28 mouse cellular contexts compared by ENCODE assay signal in the genomic region with DNA sequence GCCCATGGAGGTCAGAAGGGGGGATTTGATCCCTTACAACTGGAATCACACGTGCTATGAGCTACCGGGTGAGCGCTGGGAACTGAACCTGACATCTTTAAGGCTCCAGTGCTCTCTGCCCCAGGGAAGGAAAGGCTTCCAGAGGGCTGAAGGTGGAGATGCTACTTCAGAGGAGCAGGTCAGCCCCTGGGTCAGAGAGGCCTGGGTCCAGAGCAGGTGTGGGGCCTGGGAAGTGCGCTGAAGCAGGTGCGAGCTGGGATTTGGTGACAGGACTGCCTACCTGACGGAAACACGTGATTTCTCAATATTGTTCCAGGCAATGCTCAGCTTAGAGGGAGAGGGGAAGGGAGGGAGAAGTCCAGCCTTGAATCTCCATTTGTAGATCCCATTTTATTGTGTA. TPM values are rescaled to one million over a fixed set of nuclear protein-coding genes. Genes with fewer than 3 reads are reported as not detected.
DNase-seq lines count a peak whose midpoint lies in the region; ATAC-seq and TF ChIP-seq lines count a peak whose summit lies in the region.
"Had no signal": no experiment of that assay in that cellular context is flagged by ENCODE, and none has a peak within 500 bp of the region (broad histone marks: within the 10 kb centered on the region; RNA-seq: fewer than 3 reads in every experiment).

No protein-coding gene starts in this region.

- H3K27me3 ChIP-seq in heart, adult 2 months (ENCODE audit: control insufficient read depth, insufficient read depth, low read length) = no peaks in the 10 kb centered on the region
- H3K27me3 ChIP-seq in kidney, adult 2 months (replicated peaks; ENCODE audit: control insufficient read depth, insufficient read depth, low read length) = no peaks in the 10 kb centered on the region
- no peaks in the 10 kb centered on the region for H3K27me3 ChIP-seq in liver, embryonic 15.5 days
- H3K27me3 ChIP-seq in intestine, embryonic 15.5 days (replicated peaks) = no peaks in the 10 kb centered on the region
- no peaks in the 10 kb centered on the region for H3K27me3 ChIP-seq in midbrain, embryonic 16.5 days (ENCODE audit: control insufficient read depth, insufficient read depth, low read depth, low read length)
- H3K27me3 ChIP-seq: embryonic facial prominence, embryonic 12.5 days; forebrain, embryonic 13.5 days; limb, embryonic 12.5 days; stomach, embryonic 15.5 days had no signal

- H3K4me3 ChIP-seq in heart, adult 2 months = no peak overlapping the region
- H3K4me3 ChIP-seq in kidney, adult 2 months (ENCODE audit: insufficient read depth, low read depth, low read length) = no peak overlapping the region
- no peak overlapping the region for H3K4me3 ChIP-seq in brown adipose tissue, adult 24 weeks (ENCODE audit: insufficient read depth, low read depth, low read length)
- H3K4me3 ChIP-seq in liver, embryonic 15.5 days (replicated peaks) = peak overlapping the region; percentile 68
- H3K4me3 ChIP-seq in intestine, embryonic 15.5 days (replicated peaks) = no peak overlapping the region
- no peak overlapping the region for H3K4me3 ChIP-seq in midbrain, embryonic 16.5 days (ENCODE audit: low read depth, low read length)
- H3K4me3 ChIP-seq: embryonic facial prominence, embryonic 12.5 days; forebrain, embryonic 13.5 days; limb, embryonic 12.5 days; stomach, embryonic 15.5 days had no signal

- peak overlapping the region; percentile 79 for H3K4me2 ChIP-seq in liver, embryonic 15.5 days
- H3K4me2 ChIP-seq in intestine, embryonic 15.5 days (replicated peaks) = no peak overlapping the region
- no peak overlapping the region for H3K4me2 ChIP-seq in midbrain, embryonic 16.5 days (ENCODE audit: low read length)
- H3K4me2 ChIP-seq: embryonic facial prominence, embryonic 12.5 days; forebrain, embryonic 13.5 days; limb, embryonic 12.5 days; midbrain, embryonic 11.5 days; stomach, embryonic 15.5 days had no signal

- H3K79me2 ChIP-seq in heart, adult 2 months (replicated peaks; ENCODE audit: control insufficient read depth, insufficient read depth, low read length) = no peaks in the 10 kb centered on the region

- peak overlapping the region; percentile 96 for H3K27ac ChIP-seq in heart, adult 2 months
- H3K27ac ChIP-seq in kidney, adult 2 months (ENCODE audit: insufficient read depth, low read depth, low read length) = peak overlapping the region; percentile 86
- H3K27ac ChIP-seq in brown adipose tissue, adult 24 weeks (replicated peaks; ENCODE audit: low read depth, low read length) = peak overlapping the region; percentile 47
- H3K27ac ChIP-seq in liver, embryonic 15.5 days (replicated peaks) = peak overlapping the region; percentile 100
- H3K27ac ChIP-seq in intestine, embryonic 15.5 days = no peak overlapping the region
- no peak overlapping the region for H3K27ac ChIP-seq in midbrain, embryonic 16.5 days (ENCODE audit: low read length)
- H3K27ac ChIP-seq: embryonic facial prominence, embryonic 12.5 days; forebrain, embryonic 13.5 days; limb, embryonic 12.5 days had no signal

- no peaks in the 10 kb centered on the region for H3K9me3 ChIP-seq in liver, embryonic 15.5 days (replicated peaks)
- no peaks in the 10 kb centered on the region for H3K9me3 ChIP-seq in intestine, embryonic 15.5 days
- H3K9me3 ChIP-seq in midbrain, embryonic 16.5 days (replicated peaks; ENCODE audit: control insufficient read depth, low read length, poor library complexity, severe bottlenecking) = no peaks in the 10 kb centered on the region
- H3K9me3 ChIP-seq: embryonic facial prominence, embryonic 12.5 days; forebrain, embryonic 13.5 days; limb, embryonic 12.5 days; stomach, embryonic 15.5 days had no signal

- no peak for TF ChIP-seq CTCF in heart, adult 2 months (IDR thresholded peaks at IDR 0.05)
- TF ChIP-seq CTCF in kidney, adult 2 months (conservative IDR thresholded peaks at IDR 0.05; ENCODE audit: insufficient read depth, insufficient read length, low read depth, low read length) = no peak

- 94% methylated on average over 7 of the region's 7 CpGs for WGBS in heart, adult 2 months
- WGBS in kidney, adult 2 months = 67% methylated on average over 7 of the region's 7 CpGs
- 97% methylated on average over 7 of the region's 7 CpGs for WGBS in liver, embryonic 15.5 days (ENCODE audit: insufficient replicate concordance)
- WGBS in intestine, embryonic 15.5 days = 93% methylated on average over 7 of the region's 7 CpGs
- WGBS in midbrain, embryonic 16.5 days = 95% methylated on average over 7 of the region's 7 CpGs

- intact Hi-C loops in heart, adult 2 months (cut with DNase I) = loop anchor here (2.0 kb wide), 2 partner anchors 29 to 33 kb away; a partner anchor contains a TSS
- intact Hi-C loops in heart, postnatal 10 days (cut with DNase I) = loop anchor here (2.0 kb wide), 1 partner anchor 31 kb away; no protein-coding TSS in a partner anchor

- peaks cover 13% of the 10 kb centered on the region for H3K36me3 ChIP-seq in heart, adult 2 months (ENCODE audit: control insufficient read depth, insufficient read depth, low read length)
- no peaks in the 10 kb centered on the region for H3K36me3 ChIP-seq in kidney, adult 2 months (ENCODE audit: control insufficient read depth, insufficient read depth, low read length)
- peaks cover 48% of the 10 kb centered on the region for H3K36me3 ChIP-seq in liver, embryonic 15.5 days (replicated peaks)
- peaks cover 6% of the 10 kb centered on the region; the same call in 1 of the 2 replicates for H3K36me3 ChIP-seq in intestine, embryonic 15.5 days
- peaks cover 12% of the 10 kb centered on the region for H3K36me3 ChIP-seq in midbrain, embryonic 16.5 days (ENCODE audit: control insufficient read depth, insufficient read depth, low read length)
- H3K36me3 ChIP-seq: stomach, embryonic 15.5 days had no signal

- DNase-seq in heart, adult 2 months = no peak
- no peak for DNase-seq in heart, postnatal 10 days
- no peak for DNase-seq in kidney, adult 2 months
- no peak for DNase-seq in kidney, adult 18-20 months
- DNase-seq: cerebellum, adult 2 months; cerebellum, postnatal 25 days; layer of hippocampus, postnatal 36 days; lung, adult 2 months; lung, postnatal 14 days; thymus, adult 18-20 months; thymus, postnatal 4 days had no signal

- no peak for ATAC-seq in liver, embryonic 15.5 days (ENCODE audit: insufficient read depth)
- ATAC-seq in intestine, embryonic 15.5 days = no peak
- no peak for ATAC-seq in midbrain, embryonic 16.5 days
- ATAC-seq: forebrain, embryonic 13.5 days; hindbrain, embryonic 16.5 days; intestine, embryonic 16.5 days had no signal

- no peak for TF ChIP-seq EP300 in heart, adult 2 months (IDR thresholded peaks at IDR 0.05; ENCODE audit: insufficient read depth, low read depth, low read length)

- TF ChIP-seq POLR2A in heart, adult 2 months (IDR thresholded peaks at IDR 0.05; ENCODE audit: insufficient read depth, low read depth, low read length) = no peak
- no peak for TF ChIP-seq POLR2A in kidney, adult 2 months (IDR thresholded peaks at IDR 0.05; ENCODE audit: low read depth, low read length)

- H3K4me1 ChIP-seq in heart, adult 2 months (ENCODE audit: control insufficient read depth, insufficient read depth, low read length) = peaks cover 35% of the 10 kb centered on the region
- peaks cover 53% of the 10 kb centered on the region for H3K4me1 ChIP-seq in kidney, adult 2 months (ENCODE audit: control insufficient read depth, insufficient read depth, low read length)
- peaks cover 38% of the 10 kb centered on the region for H3K4me1 ChIP-seq in brown adipose tissue, adult 24 weeks (ENCODE audit: control insufficient read depth, insufficient read depth, insufficient read length, low read length)
- H3K4me1 ChIP-seq in liver, embryonic 15.5 days (replicated peaks) = peaks cover 96% of the 10 kb centered on the region
- peaks cover 11% of the 10 kb centered on the region for H3K4me1 ChIP-seq in intestine, embryonic 15.5 days (replicated peaks)
- H3K4me1 ChIP-seq in midbrain, embryonic 16.5 days (ENCODE audit: control insufficient read depth, insufficient read depth, low read length) = no peaks in the 10 kb centered on the region
- H3K4me1 ChIP-seq: forebrain, embryonic 13.5 days had no signal

- no peak overlapping the region for H3K9ac ChIP-seq in heart, adult 2 months (ENCODE audit: low read depth, low read length)
- peak overlapping the region; percentile 84 for H3K9ac ChIP-seq in liver, embryonic 15.5 days
- H3K9ac ChIP-seq in intestine, embryonic 15.5 days = no peak overlapping the region
- no peak overlapping the region for H3K9ac ChIP-seq in midbrain, embryonic 16.5 days (ENCODE audit: low read depth, low read length)
- H3K9ac ChIP-seq: embryonic facial prominence, embryonic 12.5 days; forebrain, embryonic 13.5 days; limb, embryonic 12.5 days; stomach, embryonic 15.5 days had no signal

RNA-seq across cellular contexts. Expression of a gene that starts 8.5 kb away (rescaled TPM):
- 10 to 100 TPM; 33.7 to 39.4 TPM for total RNA-seq in heart, adult 2 months (2021)
- polyA plus RNA-seq in heart, adult 2 months (2012; rRNA removed) = 39.0 and 39.1 TPM in 2 replicates
- 100 to 1,000 TPM in 1 of 2 experiments, 10 to 100 TPM in 1; 62.7 to 107 TPM for total RNA-seq in heart, postnatal 10 days (2021)
- 4.0 and 5.0 TPM in 2 replicates for polyA plus RNA-seq in kidney, adult 2 months (2012; rRNA removed)
- 61.6 and 107 TPM in 2 replicates for polyA plus RNA-seq in brown adipose tissue, adult 24 weeks (2012; ENCODE audit: insufficient read depth, insufficient read length, missing spikeins)
- polyA plus RNA-seq in liver, embryonic 15.5 days (2015; fragmentation: Nextera tagmentation; extraction: Ambion mirVana) = 0.06 TPM in 1 of 2 replicates, not detected in the other
- not detected in 2 replicates for polyA plus RNA-seq in intestine, embryonic 15.5 days (2015; fragmentation: Nextera tagmentation; extraction: Ambion mirVana)
- not detected in 2 replicates for polyA plus RNA-seq in midbrain, embryonic 16.5 days (2015; fragmentation: Nextera tagmentation; extraction: Ambion mirVana)
- total RNA-seq: ES-E14; hematopoietic stem cell, adult 5-6 weeks; megakaryocyte progenitor cell, adult 5-6 weeks; monocyte, adult 5-6 weeks; neutrophil, adult 5-6 weeks had no signal
- polyA plus RNA-seq: embryonic facial prominence, embryonic 12.5 days; forebrain, embryonic 13.5 days; intestine, embryonic 16.5 days; limb, embryonic 12.5 days; midbrain, embryonic 11.5 days had no signal

RNA-seq across cellular contexts. Expression of a gene that starts 28.9 kb away (rescaled TPM):
- total RNA-seq in heart, adult 2 months (2021) = 100 to 1,000 TPM; 245 to 496 TPM
- 109 and 193 TPM in 2 replicates for polyA plus RNA-seq in heart, adult 2 months (2012; rRNA removed)
- total RNA-seq in heart, postnatal 10 days (2021) = 100 to 1,000 TPM; 835 to 891 TPM
- polyA plus RNA-seq in kidney, adult 2 months (2012; rRNA removed) = 153 and 172 TPM in 2 replicates
- 54.8 and 55.8 TPM in 2 replicates for polyA plus RNA-seq in brown adipose tissue, adult 24 weeks (2012; ENCODE audit: insufficient read depth, insufficient read length, missing spikeins)
- polyA plus RNA-seq in liver, embryonic 15.5 days (2015; fragmentation: Nextera tagmentation; extraction: Ambion mirVana) = 734 and 787 TPM in 2 replicates
- 272 and 287 TPM in 2 replicates for polyA plus RNA-seq in intestine, embryonic 15.5 days (2015; fragmentation: Nextera tagmentation; extraction: Ambion mirVana)
- 59.5 and 69.5 TPM in 2 replicates for polyA plus RNA-seq in midbrain, embryonic 16.5 days (2015; fragmentation: Nextera tagmentation; extraction: Ambion mirVana)

RNA-seq across cellular contexts. Expression of a gene that starts 50.5 kb away (rescaled TPM):
- total RNA-seq in heart, adult 2 months (2021) = not detected
- 0.32 and 1.2 TPM in 2 replicates for polyA plus RNA-seq in heart, adult 2 months (2012; rRNA removed)
- not detected for total RNA-seq in heart, postnatal 10 days (2021)
- polyA plus RNA-seq in kidney, adult 2 months (2012; rRNA removed) = 0.36 and 0.58 TPM in 2 replicates
- polyA plus RNA-seq in brown adipose tissue, adult 24 weeks (2012; ENCODE audit: insufficient read depth, insufficient read length, missing spikeins) = 2.6 and 2.7 TPM in 2 replicates
- 2.9 and 3.8 TPM in 2 replicates for polyA plus RNA-seq in liver, embryonic 15.5 days (2015; fragmentation: Nextera tagmentation; extraction: Ambion mirVana)
- polyA plus RNA-seq in intestine, embryonic 15.5 days (2015; fragmentation: Nextera tagmentation; extraction: Ambion mirVana) = 0.28 and 0.41 TPM in 2 replicates
- 3.9 and 4.4 TPM in 2 replicates for polyA plus RNA-seq in midbrain, embryonic 16.5 days (2015; fragmentation: Nextera tagmentation; extraction: Ambion mirVana)
- total RNA-seq: gastrocnemius, adult 18-20 months; megakaryocyte progenitor cell, adult 5-6 weeks had no signal

Comparison
In these comparisons a context has a peak if more than half of its experiments do, and no peak if none do; other contexts are left out.
1. H3K27ac ChIP-seq: peak in heart, adult 2 months (single experiment), kidney, adult 2 months (single experiment), brown adipose tissue, adult 24 weeks (single experiment) and liver, embryonic 15.5 days (single experiment); none in intestine, embryonic 15.5 days (single experiment) and midbrain, embryonic 16.5 days (single experiment).